Comparison of ENCODE assay signal across 9 mouse cellular contexts in the genomic region with DNA sequence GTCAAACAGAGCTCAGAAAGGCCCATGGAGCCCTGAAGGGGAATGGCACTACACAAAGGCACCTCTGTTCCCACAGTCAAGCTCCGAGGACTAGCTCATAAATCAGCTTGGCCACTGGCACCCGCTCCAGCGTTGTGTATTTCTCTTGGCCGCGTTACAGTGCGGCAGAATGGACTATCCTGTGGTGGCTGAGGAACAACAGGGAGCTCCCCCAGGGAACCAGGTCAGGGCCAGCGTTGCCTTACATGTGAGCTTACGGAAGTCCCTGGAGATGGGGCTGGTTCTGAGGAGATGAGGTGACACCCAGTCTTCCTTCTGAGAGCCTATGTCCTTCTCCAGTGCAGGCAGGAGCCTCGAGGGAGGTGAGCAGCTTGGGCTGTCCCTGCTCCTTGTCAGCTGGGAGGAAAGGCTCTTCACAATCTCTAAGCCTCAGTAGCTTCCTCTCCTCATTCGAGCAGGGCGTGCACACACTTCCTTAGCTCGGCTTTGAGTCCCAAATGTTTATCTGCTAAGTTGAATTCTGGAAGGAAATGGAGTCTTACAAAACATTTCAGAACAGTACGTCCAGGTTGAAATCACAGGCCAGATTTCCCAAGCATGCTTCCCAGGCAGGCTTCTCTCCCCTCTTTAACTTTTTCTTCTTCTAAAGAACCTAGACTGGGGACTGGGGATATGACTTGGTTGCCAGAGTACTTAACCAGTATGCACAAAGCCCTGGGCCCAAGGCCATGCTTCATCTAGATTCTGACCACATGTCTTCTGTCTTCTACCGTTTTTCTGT. TPM values are rescaled to one million over a fixed set of nuclear protein-coding genes. Genes with fewer than 3 reads are reported as not detected.
DNase-seq lines count a peak whose midpoint lies in the region; ATAC-seq and TF ChIP-seq lines count a peak whose summit lies in the region.
"Had no signal": no experiment of that assay in that cellular context is flagged by ENCODE, and none has a peak within 500 bp of the region (broad histone marks: within the 10 kb centered on the region; RNA-seq: fewer than 3 reads in every experiment).

No protein-coding gene starts in this region.

- no peak for ATAC-seq in liver, embryonic 11.5 days (replicated peaks; ENCODE audit: low FRiP score)
- peak; percentile 35; the same call in 1 of the 2 replicates for ATAC-seq in heart, embryonic 11.5 days (replicated peaks; ENCODE audit: insufficient number of reproducible peaks, low FRiP score, low TSS enrichment)
- peak; percentile 92 for ATAC-seq in lung, postnatal 0 days

- TF ChIP-seq EP300 in lung, postnatal 0 days (IDR thresholded peaks at IDR 0.05), result peak; percentile 97

- WGBS in liver, adult 2 months, result 72% methylated on average over 14 of the region's 14 CpGs
- 50% methylated on average over 14 of the region's 14 CpGs for WGBS in liver, embryonic 11.5 days
- 44% methylated on average over 14 of the region's 14 CpGs for WGBS in heart, embryonic 11.5 days (ENCODE audit: insufficient replicate concordance)
- WGBS in lung, postnatal 0 days, result 23% methylated on average over 14 of the region's 14 CpGs
- 33% methylated on average over 14 of the region's 14 CpGs for WGBS in thymus, adult 2 months

- no peaks in the 10 kb centered on the region for H3K9me3 ChIP-seq in liver, embryonic 11.5 days (ENCODE audit: control insufficient read depth, low read length)
- H3K9me3 ChIP-seq in heart, embryonic 11.5 days (replicated peaks; ENCODE audit: control insufficient read depth, low read length), result no peaks in the 10 kb centered on the region
- H3K9me3 ChIP-seq in lung, postnatal 0 days (ENCODE audit: low read length), result no peaks in the 10 kb centered on the region

- H3K4me2 ChIP-seq in liver, embryonic 11.5 days, result no peak overlapping the region
- peak overlapping the region; percentile 16 for H3K4me2 ChIP-seq in heart, embryonic 11.5 days
- no peak overlapping the region for H3K4me2 ChIP-seq in lung, postnatal 0 days (replicated peaks; ENCODE audit: low read depth, low read length)

- H3K27me3 ChIP-seq in liver, adult 2 months (ENCODE audit: control insufficient read depth, insufficient read depth, low read length), result no peaks in the 10 kb centered on the region; the same call in 1 of the 2 replicates
- no peaks in the 10 kb centered on the region for H3K27me3 ChIP-seq in liver, embryonic 11.5 days (replicated peaks; ENCODE audit: control insufficient read depth, insufficient read depth, low read length)
- H3K27me3 ChIP-seq in heart, embryonic 11.5 days (ENCODE audit: control insufficient read depth, insufficient read depth, low read length), result no peaks in the 10 kb centered on the region
- H3K27me3 ChIP-seq in lung, postnatal 0 days (replicated peaks; ENCODE audit: insufficient read depth, low read length), result no peaks in the 10 kb centered on the region
- no peaks in the 10 kb centered on the region for H3K27me3 ChIP-seq in thymus, adult 2 months (ENCODE audit: control insufficient read depth, insufficient read depth, low read length)

- H3K4me3 ChIP-seq in liver, adult 2 months (ENCODE audit: insufficient read depth, low read depth, low read length), result no peak overlapping the region; the same call in 1 of the 2 replicates
- no peak overlapping the region for H3K4me3 ChIP-seq in liver, embryonic 11.5 days (ENCODE audit: low read depth, low read length)
- no peak overlapping the region for H3K4me3 ChIP-seq in heart, embryonic 11.5 days (ENCODE audit: low read depth, low read length)
- H3K4me3 ChIP-seq in lung, postnatal 0 days (ENCODE audit: low read depth, low read length), result no peak overlapping the region
- no peak overlapping the region for H3K4me3 ChIP-seq in thymus, adult 2 months (ENCODE audit: control insufficient read depth, insufficient read depth, low read length)

- 0 out of 2 replicates have a peak overlapping the region, but pooled peaks have one; percentile 11 for H3K9ac ChIP-seq in liver, adult 2 months (ENCODE audit: low read depth, low read length)
- H3K9ac ChIP-seq in liver, embryonic 11.5 days (ENCODE audit: low read depth, low read length), result no peak overlapping the region
- no peak overlapping the region for H3K9ac ChIP-seq in heart, embryonic 11.5 days (ENCODE audit: low read depth, low read length)
- no peak overlapping the region for H3K9ac ChIP-seq in lung, postnatal 0 days (replicated peaks; ENCODE audit: low read depth)

- no peaks in the 10 kb centered on the region for H3K36me3 ChIP-seq in liver, adult 2 months (ENCODE audit: control insufficient read depth, insufficient read depth, low read length)
- no peaks in the 10 kb centered on the region for H3K36me3 ChIP-seq in liver, embryonic 11.5 days (ENCODE audit: control insufficient read depth, insufficient read depth, low read length)
- H3K36me3 ChIP-seq in heart, embryonic 11.5 days (ENCODE audit: control insufficient read depth, insufficient read depth, low read length), result no peaks in the 10 kb centered on the region
- H3K36me3 ChIP-seq in lung, postnatal 0 days (ENCODE audit: insufficient read depth, low read length), result no peaks in the 10 kb centered on the region
- H3K36me3 ChIP-seq in thymus, adult 2 months (ENCODE audit: control insufficient read depth, insufficient read depth, low read length), result no peaks in the 10 kb centered on the region
- H3K36me3 ChIP-seq: G1E had no signal

- no peak for DNase-seq in liver, adult 2 months (ENCODE audit: extremely low read depth, low read depth, low spot score)
- no peak for DNase-seq in liver, embryonic 11.5 days (ENCODE audit: low spot score)
- peak; percentile 32 for DNase-seq in embryo, embryonic 10.5 days (ENCODE audit: low spot score)
- peak; percentile 75 for DNase-seq in kidney, postnatal 14 days
- DNase-seq in lung, postnatal 0 days (ENCODE audit: low spot score), result peak; percentile 76
- DNase-seq in right cerebral cortex, postnatal 14 days, result peak; percentile 34
- no peak for DNase-seq in thymus, adult 2 months

- H3K4me1 ChIP-seq in liver, adult 2 months (ENCODE audit: control insufficient read depth, insufficient read depth, low read length), result no peaks in the 10 kb centered on the region
- H3K4me1 ChIP-seq in liver, embryonic 11.5 days (replicated peaks; ENCODE audit: control insufficient read depth, insufficient read depth, low read length), result peaks cover 3% of the 10 kb centered on the region; the same call in 1 of the 2 replicates
- H3K4me1 ChIP-seq in heart, embryonic 11.5 days (ENCODE audit: control insufficient read depth, insufficient read depth, low read length), result peaks cover 8% of the 10 kb centered on the region
- 0 out of 2 replicates have a peak, but pooled peaks cover 3% of the 10 kb centered on the region for H3K4me1 ChIP-seq in lung, postnatal 0 days (ENCODE audit: insufficient read depth, low read depth, low read length)
- no peaks in the 10 kb centered on the region for H3K4me1 ChIP-seq in thymus, adult 2 months (replicated peaks; ENCODE audit: control insufficient read depth, insufficient read depth, low read length)

- peak overlapping the region; percentile 74 for H3K27ac ChIP-seq in liver, adult 2 months (replicated peaks; ENCODE audit: insufficient read depth, low read depth, low read length)
- H3K27ac ChIP-seq in liver, embryonic 11.5 days (ENCODE audit: low read depth, low read length), result no peak overlapping the region; the same call in 1 of the 2 replicates
- peak overlapping the region; percentile 78 for H3K27ac ChIP-seq in heart, embryonic 11.5 days (ENCODE audit: low read depth, low read length)
- H3K27ac ChIP-seq in lung, postnatal 0 days (ENCODE audit: low read length), result peak overlapping the region; percentile 82
- H3K27ac ChIP-seq in thymus, adult 2 months (ENCODE audit: control insufficient read depth, insufficient read depth, low read length), result no peak overlapping the region

- no peak for TF ChIP-seq POLR2A in liver, adult 2 months (IDR thresholded peaks at IDR 0.05; ENCODE audit: extremely low read depth, insufficient read depth, low read length)
- TF ChIP-seq POLR2A in thymus, adult 2 months (IDR thresholded peaks at IDR 0.05; ENCODE audit: control insufficient read depth, extremely low read depth, insufficient read depth, low read length, poor library complexity), result no peak

- no peak for TF ChIP-seq CTCF in liver, adult 2 months (IDR thresholded peaks at IDR 0.05; ENCODE audit: low read depth, low read length)
- no peak for TF ChIP-seq CTCF in lung, postnatal 0 days (IDR thresholded peaks at IDR 0.05)
- no peak for TF ChIP-seq CTCF in thymus, adult 2 months (IDR thresholded peaks at IDR 0.05; ENCODE audit: borderline replicate concordance, control insufficient read depth, extremely low read depth, insufficient read depth, low read length, poor library complexity)

- H3K79me2 ChIP-seq in liver, adult 2 months (ENCODE audit: control insufficient read depth, insufficient read depth, low read length), result no peaks in the 10 kb centered on the region

RNA-seq across cellular contexts. Expression of gene Myrip, which starts 59.3 kb away (rescaled TPM):
- 0.13 and 0.28 TPM in 2 replicates for total RNA-seq in liver, adult 2 months (2014; rRNA removed)
- 0.09 and 0.17 TPM in 2 replicates for polyA plus RNA-seq in liver, adult 2 months (2012; rRNA removed)
- polyA plus RNA-seq in liver, embryonic 11.5 days (2014; fragmentation: Nextera tagmentation; extraction: Ambion mirVana), result 0.05 and 0.55 TPM in 2 replicates
- 0.11 and 0.15 TPM in 2 replicates for polyA plus RNA-seq in heart, embryonic 11.5 days (2014; fragmentation: Nextera tagmentation; extraction: Ambion mirVana)
- polyA plus RNA-seq in lung, postnatal 0 days (2015; fragmentation: Nextera tagmentation; extraction: Ambion mirVana), result 0.58 and 0.65 TPM in 2 replicates
- polyA plus RNA-seq in thymus, adult 2 months (2012; rRNA removed), result 0.31 and 1.5 TPM in 2 replicates
- polyA plus RNA-seq: G1E had no signal

Comparison
In these comparisons a context has a peak if more than half of its experiments do, and no peak if none do; other contexts are left out.
1. H3K27ac ChIP-seq: peak in liver, adult 2 months (single experiment), heart, embryonic 11.5 days (single experiment) and lung, postnatal 0 days (single experiment); none in liver, embryonic 11.5 days (single experiment) and thymus, adult 2 months (single experiment).
2. DNase-seq: peak in embryo, embryonic 10.5 days (single experiment), kidney, postnatal 14 days (single experiment), lung, postnatal 0 days (single experiment) and right cerebral cortex, postnatal 14 days (single experiment); none in liver, adult 2 months (single experiment), liver, embryonic 11.5 days (single experiment) and thymus, adult 2 months (single experiment).